Mouse (Mus musculus) liver, embryonic 14.5 days (tissue): Measurements from ENCODE around the gene Metrn.
A peak's percentile ranks its signal among the peaks of the same experiment; 100 is the strongest.

Source experiments
- CTCF ChIP-seq: IDR thresholded peaks from 2 replicates; pipeline ENCODE4 v1.5.1; 2016; ENCODE audit warnings: antibody characterized with exemption, low read depth, control low read depth
- EP300 ChIP-seq: IDR thresholded peaks from 2 replicates; pipeline ENCODE4 v1.6.1; 2016; ENCODE audit warnings: antibody characterized with exemption, low read depth

DNA sequence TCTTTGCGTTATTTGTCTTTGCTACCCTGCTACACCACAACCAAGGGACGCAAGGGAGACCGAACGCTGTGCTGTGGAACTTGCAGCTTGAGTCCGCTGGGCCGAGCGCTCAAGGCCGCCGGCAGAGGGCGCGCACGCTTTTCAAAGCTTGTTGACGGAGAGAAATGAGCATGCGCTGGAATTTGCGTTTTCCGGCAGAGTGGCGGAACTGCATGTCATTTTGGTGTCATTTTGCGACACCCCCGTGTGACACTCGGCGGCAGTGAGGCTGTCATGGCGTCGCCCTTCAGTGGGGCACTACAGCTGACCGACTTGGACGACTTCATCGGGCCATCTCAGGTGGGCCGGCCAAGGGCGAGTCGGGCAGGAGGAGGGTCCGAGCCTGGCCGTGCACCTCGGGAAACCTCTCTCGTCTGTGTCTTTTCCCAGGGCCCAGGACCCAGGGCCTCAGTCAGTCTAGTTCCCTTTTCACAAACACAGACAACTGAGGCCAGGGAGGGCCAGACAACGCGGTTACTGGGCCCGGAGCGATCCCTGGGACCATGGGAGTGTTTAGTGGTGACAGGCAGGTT, 23.3 kb downstream of the Metrn start, which contains the start of gene Narfl:
- TF ChIP-seq CTCF: peak; percentile 99
- TF ChIP-seq EP300: no peak
